Mouse (Mus musculus): ENCODE results near the gene Gabrg2.

GRCm38 (mm10) chr11:41962706-41963105 is 38.0 kb downstream of the Gabrg2 start:
- no peak for TF ChIP-seq CTCF (IDR thresholded peaks at IDR 0.05; ENCODE audit: borderline replicate concordance, insufficient read depth, low read length)
- TF ChIP-seq POLR2A (IDR thresholded peaks at IDR 0.05; ENCODE audit: low read depth, low read length) = no peak
